Mouse (Mus musculus) CH12.LX (cell line): ENCODE data around the gene Fam124a. TPM values are rescaled to one million over a fixed set of nuclear protein-coding genes. Genes with fewer than 3 reads are reported as not detected.

ENCODE experiments used
- DNase-seq: peaks from one replicate; pipeline ENCODE4 v3.0.0-alpha.2; 2013; ENCODE audit errors: extremely low read depth
- H3K27ac ChIP-seq: 2 replicates; pipeline ENCODE4 v1.5.1; 2012; ENCODE audit warnings: low read depth, mild to moderate bottlenecking, control low read depth, moderate library complexity; ENCODE audit not compliant: insufficient read depth
- H3K27me3 ChIP-seq: replicated peaks from 2 replicates; pipeline ENCODE3; 2012; ENCODE audit warnings: inconsistent platforms
- H3K36me3 ChIP-seq, 2 experiments: replicated peaks in 1 of 2; 2 replicates each; pipeline versions ENCODE3 to v1.6.1; 2012; ENCODE audit warnings: inconsistent platforms in 1 of 2, low read length in 1 of 2, mild to moderate bottlenecking in 1 of 2, mixed read lengths in 1 of 2, moderate library complexity in 1 of 2; ENCODE audit not compliant: control insufficient read depth in 1 of 2, insufficient read depth in 1 of 2
- H3K4me1 ChIP-seq, 2 experiments: 2 replicates each; pipeline ENCODE4 v1.6.1; 2012; ENCODE audit warnings: inconsistent platforms in 1 of 2, moderate library complexity in 1 of 2; ENCODE audit not compliant: insufficient read depth in 2 of 2, control insufficient read depth in 1 of 2
- H3K4me2 ChIP-seq: 2 replicates; pipeline ENCODE4 v1.6.1; 2012; ENCODE audit warnings: low read depth, mild to moderate bottlenecking, control low read depth; ENCODE audit not compliant: poor library complexity, insufficient read depth, severe bottlenecking
- H3K4me3 ChIP-seq, 3 experiments: fragments of 150-350 bp in 1 of 3; sonication (generic) in 1 of 3; replicated peaks in 1 of 3; 2 replicates each; pipeline versions ENCODE3 to v1.5.1; 2011 to 2012; ENCODE audit warnings: low read depth in 2 of 3, low read length in 2 of 3, mild to moderate bottlenecking in 2 of 3, moderate library complexity in 2 of 3, control low read depth in 1 of 3, improper control_type of control experiment in 1 of 3, inconsistent platforms in 1 of 3, mixed read lengths in 1 of 3; ENCODE audit not compliant: poor library complexity in 1 of 3
- H3K79me2 ChIP-seq: replicated peaks from 2 replicates; pipeline ENCODE4 v1.6.1; 2012; ENCODE audit warnings: mild to moderate bottlenecking, moderate library complexity; ENCODE audit not compliant: control insufficient read depth, poor library complexity, insufficient read depth, severe bottlenecking; ENCODE audit errors: extremely low read depth
- H3K9ac ChIP-seq: 2 replicates; pipeline ENCODE4 v1.6.1; 2012; ENCODE audit warnings: low read depth, mild to moderate bottlenecking, control low read depth, moderate library complexity; ENCODE audit not compliant: insufficient read depth
- H3K9me3 ChIP-seq: replicated peaks from 2 replicates; pipeline ENCODE3; 2012; ENCODE audit warnings: low read length, inconsistent platforms, mixed read lengths
- CHD2 ChIP-seq: IDR thresholded peaks from 2 replicates; pipeline ENCODE4 v1.6.1; 2011; ENCODE audit warnings: low read length, improper control_type of control experiment
- CTCF ChIP-seq, 2 experiments: IDR thresholded peaks in 1 of 2; conservative IDR thresholded peaks in 1 of 2; 2 replicates each; pipeline ENCODE4 v1.5.1; 2011 to 2012; ENCODE audit warnings: low read depth in 2 of 2, low read length in 2 of 2, improper control_type of control experiment in 1 of 2, inconsistent platforms in 1 of 2, mild to moderate bottlenecking in 1 of 2, moderate library complexity in 1 of 2
- E2F4 ChIP-seq: IDR thresholded peaks from 2 replicates; pipeline ENCODE4 v1.6.1; 2011; ENCODE audit warnings: low read depth, low read length, improper control_type of control experiment; ENCODE audit not compliant: insufficient replicate concordance
- ELF1 ChIP-seq: IDR thresholded peaks from 2 replicates; pipeline ENCODE4 v1.6.1; 2014; ENCODE audit warnings: low read depth, mild to moderate bottlenecking, inconsistent platforms, low read length, improper control_type of control experiment
- EP300 ChIP-seq: IDR thresholded peaks from 2 replicates; pipeline ENCODE4 v1.6.1; 2011; ENCODE audit warnings: low read length, improper control_type of control experiment
- HCFC1 ChIP-seq: IDR thresholded peaks from 2 replicates; pipeline ENCODE4 v1.6.1; 2012; ENCODE audit warnings: low read depth, mild to moderate bottlenecking, inconsistent platforms, low read length, improper control_type of control experiment
- JUN ChIP-seq: IDR thresholded peaks from 2 replicates; pipeline ENCODE4 v1.6.1; 2011; ENCODE audit warnings: low read depth, mild to moderate bottlenecking, low read length, improper control_type of control experiment, moderate library complexity; ENCODE audit not compliant: insufficient read depth
- JUND ChIP-seq: conservative IDR thresholded peaks from 2 replicates; pipeline ENCODE4 v1.6.1; 2011; ENCODE audit warnings: low read depth, low read length, improper control_type of control experiment
- KAT2A ChIP-seq: IDR thresholded peaks from 2 replicates; pipeline ENCODE4 v1.6.1; 2012; ENCODE audit warnings: low read length, improper control_type of control experiment, inconsistent platforms; ENCODE audit not compliant: insufficient replicate concordance
- MAFK ChIP-seq: IDR thresholded peaks from 2 replicates; pipeline ENCODE4 v1.6.1; 2011; ENCODE audit warnings: low read length, improper control_type of control experiment; ENCODE audit not compliant: insufficient replicate concordance
- MEF2A ChIP-seq: IDR thresholded peaks from 2 replicates; pipeline ENCODE4 v1.6.1; 2014; ENCODE audit warnings: low read depth, mild to moderate bottlenecking, inconsistent platforms, low read length, improper control_type of control experiment, borderline replicate concordance
- NELFE ChIP-seq: IDR thresholded peaks from 2 replicates; pipeline ENCODE4 v1.6.1; 2011; ENCODE audit warnings: low read depth, low read length, improper control_type of control experiment
- NRF1 ChIP-seq: IDR thresholded peaks from 2 replicates; pipeline ENCODE4 v1.6.1; 2014; ENCODE audit warnings: low read depth, mild to moderate bottlenecking, inconsistent platforms, low read length, improper control_type of control experiment, moderate library complexity
- RAD21 ChIP-seq: IDR thresholded peaks from 2 replicates; pipeline ENCODE4 v1.6.1; 2011; ENCODE audit warnings: low read depth, mild to moderate bottlenecking, low read length, improper control_type of control experiment, moderate library complexity
- SIN3A ChIP-seq: IDR thresholded peaks from 2 replicates; pipeline ENCODE4 v1.6.1; 2012; ENCODE audit warnings: low read length, improper control_type of control experiment, inconsistent platforms
- SMC3 ChIP-seq: IDR thresholded peaks from 2 replicates; pipeline ENCODE4 v1.6.1; 2011; ENCODE audit warnings: low read depth, low read length, improper control_type of control experiment
- UBTF ChIP-seq: IDR thresholded peaks from 2 replicates; pipeline ENCODE4 v1.6.1; 2012; ENCODE audit warnings: low read depth, mild to moderate bottlenecking, inconsistent platforms, low read length, improper control_type of control experiment, moderate library complexity
- USF1 ChIP-seq: IDR thresholded peaks from 2 replicates; pipeline ENCODE4 v1.6.1; 2014; ENCODE audit warnings: low read depth, mild to moderate bottlenecking, inconsistent platforms, low read length, improper control_type of control experiment
- USF2 ChIP-seq: conservative IDR thresholded peaks from 2 replicates; pipeline ENCODE4 v1.6.1; 2011; ENCODE audit warnings: low read depth, low read length, improper control_type of control experiment
- ZC3H11A ChIP-seq: IDR thresholded peaks from 2 replicates; pipeline ENCODE4 v1.6.1; 2012; ENCODE audit warnings: low read depth, mild to moderate bottlenecking, inconsistent platforms, low read length, improper control_type of control experiment
- dilution Hi-C: fragments of 300-500 bp; cut with MboI; formaldehyde crosslinking; loops from 2 replicates; pipeline ENCODE4 v1.14.3; 2020; ENCODE audit warnings: low sequenced_read_pairs; ENCODE audit not compliant: extremely low pct_unique_long_range_greater_than_20kb, extremely low pct_ligation_motif_present
- in situ Hi-C: fragments of 300-500 bp; cut with MboI; formaldehyde crosslinking; loops from 3 replicates; pipeline ENCODE4 v1.14.3; 2019; ENCODE audit warnings: low sequenced_read_pairs, low pct_ligation_motif_present, low pct_unique_long_range_greater_than_20kb, mixed read lengths
- polyA plus RNA-seq: library from polyadenylated mRNA; unstranded; fragments of >175 nt; gene quantifications from 2 replicates; pipeline ENCODE4 v1.2.1, GENCODE M21; 2012; ENCODE audit warnings: low read depth; ENCODE audit not compliant: insufficient read length
- total RNA-seq, 2 experiments: library from RNA; depleted of rRNA; stranded (reverse); fragments of 300-350 nt in 1 of 2; fragments of >200 nt in 1 of 2; gene quantifications; 2 replicates each; pipeline ENCODE4 v1.2.3; 2012 to 2014

Gene Fam124a
- total and polyA plus RNA-seq, 3 experiments: 0.13 TPM; not detected in 2

- no peaks in the 10 kb centered on the region for H3K4me1 ChIP-seq
- DNase-seq: no peak
- no peaks in the 10 kb centered on the region for H3K79me2 ChIP-seq
- no peaks in the 10 kb centered on the region for H3K27me3 ChIP-seq
- dilution Hi-C loops: no loop called here
- H3K4me2 ChIP-seq: no peak overlapping the region
- no peaks in the 10 kb centered on the region for H3K36me3 ChIP-seq
- peaks cover 3% of the 10 kb centered on the region for H3K9me3 ChIP-seq
- TF ChIP-seq MEF2A (no peak), JUND (no peak), USF2 (no peak), NELFE (no peak)
- TF ChIP-seq, all 38 proteins: peak for 0
- in situ Hi-C loops: no loop called here
- no peak overlapping the region for H3K27ac ChIP-seq
- H3K9ac ChIP-seq: no peak overlapping the region
- H3K4me3 ChIP-seq: no peak overlapping the region
Measured at GRCm38 (mm10) chr14:62650376-62650775, 94.8 kb downstream of the Fam124a start.

DNA sequence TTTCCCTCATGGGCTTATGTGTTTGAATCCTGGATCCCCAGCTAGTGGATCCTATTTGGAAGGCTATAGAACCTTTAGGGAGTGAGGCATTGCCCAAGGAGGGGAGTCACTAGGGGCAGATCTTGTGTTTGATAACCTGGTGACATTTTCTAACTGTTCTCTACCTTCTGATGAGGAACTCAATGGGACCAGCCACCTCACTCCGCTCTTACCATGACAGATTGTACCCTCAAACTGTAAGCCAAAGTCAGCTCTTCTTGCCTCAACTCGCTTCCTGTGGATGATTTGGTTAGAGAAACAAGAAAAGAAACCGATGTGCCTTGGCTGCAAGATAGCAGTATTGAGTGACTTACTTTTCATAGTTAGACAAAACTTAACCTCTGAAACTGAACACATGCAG lies 96.2 kb downstream of the Fam124a start:
- Histone ChIP-seq H3K79me2 (no peaks in the 10 kb centered on the region), H3K4me1 (no peaks in the 10 kb centered on the region), H3K27ac (no peak overlapping the region), H3K4me3 (no peak overlapping the region)
- TF ChIP-seq NELFE (no peak), NRF1 (no peak), ZC3H11A (no peak), CHD2 (no peak), HCFC1 (no peak), USF1 (no peak), UBTF (no peak), SIN3A (no peak)
- TF ChIP-seq, all 38 proteins: peak for 0
- Histone ChIP-seq H3K9me3 (peaks cover 3% of the 10 kb centered on the region), H3K27me3 (no peaks in the 10 kb centered on the region), H3K4me2 (no peak overlapping the region), H3K9ac (no peak overlapping the region), H3K36me3 (no peaks in the 10 kb centered on the region)
- DNase-seq: no peak
- dilution Hi-C loops: no loop called here
- in situ Hi-C loops: no loop called here

GRCm38 (mm10) chr14:62655996-62656395 lies 100.5 kb downstream of the Fam124a start:
- H3K79me2 ChIP-seq: no peaks in the 10 kb centered on the region
- no peaks in the 10 kb centered on the region for H3K36me3 ChIP-seq
- TF ChIP-seq KAT2A (no peak), JUN (no peak), NRF1 (no peak), ELF1 (no peak), ZC3H11A (no peak), UBTF (no peak), SMC3 (no peak), MEF2A (no peak), USF2 (no peak), CTCF (conservative IDR thresholded peaks at IDR 0.05 in 1 of 2, IDR thresholded peaks at IDR 0.05 in 1 of 2; ENCODE audit: low read depth in 2 of 2, low read length in 2 of 2) (no peak), RAD21 (no peak), MAFK (no peak), EP300 (no peak), E2F4 (no peak)
- H3K27ac ChIP-seq: no peak overlapping the region
- H3K4me1 ChIP-seq: peaks cover 0 to 11% of the 10 kb centered on the region in 2 experiments; a peak in 2 of 4 replicates
- no peak overlapping the region for H3K4me3 ChIP-seq
- H3K9me3 ChIP-seq: no peaks in the 10 kb centered on the region
- in situ Hi-C loops (no loop called here), dilution Hi-C loops (no loop called here)
- DNase-seq: no peak
- no peak overlapping the region for H3K4me2 ChIP-seq
- H3K9ac ChIP-seq: no peak overlapping the region
- H3K27me3 ChIP-seq: no peaks in the 10 kb centered on the region
